Mouse (Mus musculus) v-Abl transformed pro-B cells (cell line): Measurements from ENCODE around the gene Fgf12.

Experiments used
- in situ Hi-C, 2 experiments: fragments of 400-800 bp; cut with MboI; formaldehyde crosslinking; loops; one replicate each; pipeline ENCODE4 v1.15.1; 2025; ENCODE audit not compliant: unreplicated experiment in 2 of 2

Fgf12 gene

GRCm38 (mm10) chr16:28614412-28614811 is 138.5 kb downstream of the Fgf12 start:
- in situ Hi-C loops: no loop called here

GRCm38 (mm10) chr16:28610940-28611339 is 141.9 kb downstream of the Fgf12 start:
- in situ Hi-C loops: no loop called here

- in situ Hi-C loops: no loop called here
Observed at GRCm38 (mm10) chr16:28603155-28603554, 149.7 kb downstream of the Fgf12 start.

- in situ Hi-C loops: no loop called here
Observed at GRCm38 (mm10) chr16:28601723-28602122, 151.1 kb downstream of the Fgf12 start.

- in situ Hi-C loops: loop anchor here (10.0 to 25.0 kb wide), 4 partner anchors 959 to 1941 kb away; no protein-coding TSS in a partner anchor
Observed at GRCm38 (mm10) chr16:28596112-28596511, 156.8 kb downstream of the Fgf12 start.

GRCm38 (mm10) chr16:28593075-28593915 is 159.6 kb downstream of the Fgf12 start:
- in situ Hi-C loops: loop anchor here (5.0 to 25.0 kb wide), 5 partner anchors 962 to 1944 kb away; no protein-coding TSS in a partner anchor

GRCm38 (mm10) chr16:28592466-28592865 is 160.4 kb downstream of the Fgf12 start:
- in situ Hi-C loops: loop anchor here (5.0 to 25.0 kb wide), 5 partner anchors 962 to 1945 kb away; no protein-coding TSS in a partner anchor

- in situ Hi-C loops: loop anchor here (5.0 to 25.0 kb wide), 5 partner anchors 963 to 1946 kb away; no protein-coding TSS in a partner anchor
Observed at GRCm38 (mm10) chr16:28591583-28591982, 161.3 kb downstream of the Fgf12 start.

GRCm38 (mm10) chr16:28572212-28572611 is 180.7 kb downstream of the Fgf12 start:
- in situ Hi-C loops: no loop called here

- in situ Hi-C loops: no loop called here
Observed at GRCm38 (mm10) chr16:28564716-28565217, 188.1 kb downstream of the Fgf12 start.

- in situ Hi-C loops: no loop called here
Observed at GRCm38 (mm10) chr16:28564075-28564715, 188.7 kb downstream of the Fgf12 start.

- in situ Hi-C loops: no loop called here
Observed at GRCm38 (mm10) chr16:28562847-28563246, 190.0 kb downstream of the Fgf12 start.

- in situ Hi-C loops: no loop called here
Observed at GRCm38 (mm10) chr16:28555219-28555618, 197.6 kb downstream of the Fgf12 start.

- in situ Hi-C loops: no loop called here
Observed at GRCm38 (mm10) chr16:28539423-28539822, 213.4 kb downstream of the Fgf12 start.

- in situ Hi-C loops: no loop called here
Observed at GRCm38 (mm10) chr16:28517596-28518524, 235.0 kb downstream of the Fgf12 start.

- in situ Hi-C loops: no loop called here
Observed at GRCm38 (mm10) chr16:28512446-28512845, 240.4 kb downstream of the Fgf12 start.

GRCm38 (mm10) chr16:28511413-28511812 is 241.5 kb downstream of the Fgf12 start:
- in situ Hi-C loops: no loop called here

- in situ Hi-C loops: loop anchor here in 1 of 2 experiments (25.0 kb wide), 1 partner anchor 1011 kb away; no protein-coding TSS in a partner anchor
Observed at GRCm38 (mm10) chr16:28497971-28498607, 254.8 kb downstream of the Fgf12 start.

- in situ Hi-C loops: loop anchor here in 1 of 2 experiments (25.0 kb wide), 1 partner anchor 1004 kb away; no protein-coding TSS in a partner anchor
Observed at GRCm38 (mm10) chr16:28491711-28492110, 261.2 kb downstream of the Fgf12 start.
